Mouse (Mus musculus) adrenal gland, adult 8-10 months (tissue): ENCODE data around the gene Erbin. TPM values are rescaled to one million over a fixed set of nuclear protein-coding genes. Genes with fewer than 3 reads are reported as not detected.

ENCODE experiments used
- DNase-seq: peaks from one replicate; pipeline ENCODE4 v3.0.0; 2022
- total RNA-seq, 4 experiments: library from RNA; stranded (reverse); gene quantifications; 2 replicates each; pipeline ENCODE4 v1.2.4; 2022

Gene Erbin
- total RNA-seq, 4 experiments from 2014 or later, result 88.7 to 123 (median 108) TPM

DNA sequence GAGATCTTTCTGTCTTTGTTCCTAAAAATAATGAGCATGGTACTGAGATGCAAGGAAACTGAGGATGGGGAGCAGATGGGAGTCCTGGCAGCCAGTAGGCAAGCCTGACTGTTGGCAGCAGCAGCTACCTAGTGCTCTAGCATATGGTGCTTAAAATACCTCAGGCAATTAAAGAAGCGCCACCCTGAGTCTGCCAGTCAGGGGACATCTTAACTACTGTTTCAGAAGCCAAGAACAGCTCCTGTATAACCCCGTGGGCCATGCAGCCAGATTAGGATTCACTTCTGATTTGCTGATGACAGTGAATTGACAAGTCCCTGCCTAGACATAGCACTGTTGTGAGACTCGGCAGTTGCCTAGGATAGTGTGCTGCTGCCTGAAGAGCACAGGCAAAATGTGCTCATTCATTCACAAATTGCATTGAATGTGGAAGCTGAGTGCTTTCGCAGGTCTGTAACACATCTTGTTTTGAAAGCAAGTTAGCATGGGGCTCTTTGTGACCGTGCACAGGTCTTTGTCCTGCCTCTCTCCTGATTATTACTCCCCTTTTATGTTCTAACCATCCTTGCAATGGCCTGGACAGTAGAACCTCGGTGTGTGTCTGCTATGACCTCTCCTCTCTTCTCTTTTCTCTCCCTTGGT is 114.0 kb downstream of the Erbin start:
- no peak for DNase-seq

DNA sequence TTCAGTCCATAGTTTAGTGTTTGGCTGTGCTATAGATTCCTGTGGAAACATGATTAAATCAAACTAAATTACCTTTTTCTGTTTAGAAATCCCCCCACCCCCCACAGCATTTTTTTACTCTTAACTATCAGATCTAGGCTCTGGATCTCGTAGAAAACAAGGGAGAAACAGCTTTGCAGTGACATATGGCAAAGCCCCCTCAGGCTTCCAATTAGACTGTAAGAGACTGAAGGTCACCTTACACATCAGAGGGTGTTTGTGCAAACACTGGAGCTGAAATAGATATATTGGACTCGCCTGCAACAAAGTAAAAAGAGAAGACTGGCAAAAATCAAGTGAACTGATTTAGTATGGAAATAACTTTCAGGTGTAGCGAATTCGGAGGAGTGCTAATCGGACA is 116.6 kb downstream of the Erbin start:
- no peak for DNase-seq

DNA sequence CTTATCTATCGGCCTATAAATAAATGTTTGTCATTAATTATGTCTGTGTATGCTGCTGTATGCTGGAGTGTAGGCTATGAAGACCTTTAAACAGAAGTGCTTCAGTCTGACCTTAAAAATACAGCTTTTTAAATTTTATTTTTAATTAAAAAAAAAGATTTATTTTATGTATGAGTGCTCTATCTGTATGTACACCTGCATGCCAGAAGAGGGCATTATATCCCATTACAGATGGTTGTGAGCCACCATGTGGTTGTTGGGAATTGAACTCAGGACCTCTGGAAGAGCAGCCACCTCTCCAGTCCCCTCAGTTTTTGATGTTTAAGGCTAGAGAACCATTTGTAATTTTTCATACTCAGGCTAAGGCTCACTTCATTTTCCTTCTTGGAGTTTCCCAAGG is 119.3 kb downstream of the Erbin start:
- no peak for DNase-seq

DNA sequence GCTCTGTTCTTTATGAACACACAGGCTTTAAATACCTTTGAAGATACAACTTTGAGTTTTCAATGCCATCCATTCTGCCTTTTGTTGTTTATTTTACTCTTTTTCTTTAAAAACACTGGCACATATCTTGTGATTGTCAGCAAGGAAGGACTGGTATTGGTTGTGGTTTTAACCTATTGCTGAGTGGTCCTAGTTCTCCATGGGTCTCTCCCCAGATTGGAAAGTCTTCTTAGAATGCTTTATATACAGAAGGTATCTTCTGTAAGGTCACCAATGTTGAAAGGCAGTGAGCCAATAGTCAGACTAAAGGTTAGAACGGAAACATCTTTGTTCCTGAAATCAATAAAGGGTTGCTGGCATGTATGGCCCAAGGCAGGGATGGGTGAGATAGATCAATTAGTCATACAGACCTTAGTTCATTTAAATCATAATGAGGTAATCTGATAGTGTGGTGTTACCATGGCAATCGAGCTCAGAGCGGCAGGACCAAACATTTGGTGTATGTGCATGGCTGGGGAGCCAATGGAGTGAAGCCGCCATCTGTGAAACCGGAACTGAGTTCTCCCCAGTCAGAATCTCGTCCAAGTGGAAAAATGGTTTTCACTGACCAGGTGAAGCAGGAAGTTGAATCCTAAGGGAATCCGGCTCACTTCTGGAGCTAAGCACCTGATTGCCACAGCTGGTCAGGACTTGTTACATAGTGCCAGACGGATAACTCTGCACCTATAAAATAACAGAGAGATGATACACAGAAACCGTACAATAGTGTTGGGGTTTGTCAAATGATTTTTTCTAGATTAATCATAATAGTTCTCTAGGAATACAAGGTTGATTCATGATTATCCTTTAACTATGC is 125.4 kb downstream of the Erbin start:
- no peak for DNase-seq

- no peak for DNase-seq
Observed at GRCm38 (mm10) chr13:103779922-103780585, 140.3 kb downstream of the Erbin start.

DNA sequence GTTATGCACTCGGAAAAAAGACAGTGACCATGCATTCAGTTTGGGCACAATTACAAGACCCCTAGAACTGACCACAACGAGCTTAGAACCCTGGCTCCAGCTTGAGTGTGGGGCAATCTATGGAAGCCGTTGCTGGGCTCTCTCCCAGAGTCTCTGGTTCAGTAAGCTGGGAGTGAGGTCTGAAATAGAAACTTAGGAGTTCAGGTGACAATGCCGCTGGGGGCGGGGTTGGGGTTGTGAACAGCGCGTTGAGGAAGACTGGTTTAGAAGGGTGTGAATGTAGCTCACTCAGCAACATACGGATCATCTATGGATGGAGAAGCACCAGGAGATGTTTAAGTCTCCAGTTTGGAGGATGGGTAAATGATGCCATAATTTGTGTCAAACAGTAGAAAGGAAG is 143.2 kb downstream of the Erbin start:
- no peak for DNase-seq

GRCm38 (mm10) chr13:103774119-103774757 is 146.1 kb downstream of the Erbin start, which contains the start of gene Srek1:
Gene Srek1 (minus strand): TSS chr13:103774608.
- peak; percentile 88 for DNase-seq

- DNase-seq, result no peak
Observed at GRCm38 (mm10) chr13:103773407-103774118, 146.8 kb downstream of the Erbin start.

GRCm38 (mm10) chr13:103772917-103773316 is 147.4 kb downstream of the Erbin start:
- DNase-seq, result no peak

DNA sequence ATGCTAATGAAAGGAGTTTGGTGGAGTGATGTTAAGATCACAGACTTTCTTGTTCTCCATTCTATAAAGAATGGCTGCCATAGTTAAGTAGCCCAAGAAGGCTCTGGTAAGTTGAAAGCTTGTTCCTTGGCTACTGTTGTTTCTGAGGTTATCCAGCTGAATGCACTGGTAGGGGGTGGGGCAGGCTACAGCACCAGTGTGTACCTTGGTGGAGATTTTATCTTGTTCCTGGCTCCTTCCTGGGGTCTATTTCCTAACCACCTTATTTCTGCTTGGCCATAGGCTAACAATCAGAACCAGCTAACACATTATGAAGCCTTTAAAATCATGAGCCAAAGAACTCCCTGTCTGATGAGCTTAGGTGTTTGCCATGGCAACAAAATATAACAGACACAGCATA is 149.5 kb downstream of the Erbin start:
- DNase-seq, result no peak

Other genes with a start within 250 kb of the Erbin start
- gene Srek1, start 145.9 kb downstream of the Erbin start, total RNA-seq, result 100 to 1,000 TPM in 1 of 4 experiments, 10 to 100 TPM in 3; 49.2 to 112 (median 77.1) TPM
- gene Nln, start 189.1 kb upstream of the Erbin start, total RNA-seq, result 10 to 100 TPM; 14.4 to 19.6 (median 16.5) TPM
- gene Sgtb, start 189.2 kb upstream of the Erbin start, total RNA-seq, result 1 to 10 TPM; 3.9 to 9.4 (median 6.1) TPM